Mouse (Mus musculus): Measurements from ENCODE around the gene Slc11a2. TPM values are rescaled to one million over a fixed set of nuclear protein-coding genes. Genes with fewer than 3 reads are reported as not detected.
A peak's percentile ranks its signal among the peaks of the same experiment; 100 is the strongest.

The Slc11a2 gene
- polyA plus RNA-seq, 1 experiment from 2014 or later: 14.9 TPM

DNA sequence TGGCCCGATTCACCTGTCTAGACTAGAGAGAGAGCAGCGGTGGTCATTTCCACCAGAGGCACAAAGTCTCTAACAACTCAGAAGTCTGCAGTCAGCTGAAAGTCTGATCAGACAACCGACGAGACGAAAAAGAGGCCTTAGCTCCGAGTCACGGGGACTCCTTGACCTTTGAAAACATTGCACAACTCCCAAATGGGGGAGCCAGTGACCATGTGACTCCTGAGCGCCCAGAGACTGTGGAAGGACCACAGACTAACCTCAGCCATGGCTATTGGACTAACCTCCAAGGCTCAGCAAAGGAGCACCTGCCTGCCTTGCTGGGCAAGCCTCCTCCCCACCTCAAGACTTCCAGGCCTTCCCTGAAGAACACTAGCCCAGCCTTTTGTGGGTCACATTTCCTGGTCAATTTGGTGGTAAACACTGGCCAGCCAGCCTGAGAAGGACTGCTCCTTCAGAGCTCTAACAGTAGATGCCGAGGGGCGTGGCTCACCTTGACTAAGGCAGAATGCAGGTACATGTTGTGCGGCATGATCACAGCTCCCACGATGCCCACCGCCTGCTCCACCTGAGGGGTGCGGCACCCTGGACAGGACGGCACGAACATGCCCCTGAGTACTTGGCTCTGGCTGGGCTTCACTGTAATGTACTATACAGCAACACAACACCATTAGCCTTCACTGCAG, 21.4 kb downstream of the Slc11a2 start:
- no peak overlapping the region for H3K4me2 ChIP-seq
- no peak overlapping the region for H3K9ac ChIP-seq (ENCODE audit: low read depth, low read length)
- H3K4me3 ChIP-seq (ENCODE audit: low read depth, low read length): no peak overlapping the region
- H3K36me3 ChIP-seq (ENCODE audit: control insufficient read depth, insufficient read depth, low read length): peaks cover 27% of the 10 kb centered on the region
- H3K4me1 ChIP-seq (ENCODE audit: control insufficient read depth, insufficient read depth, low read length): no peaks in the 10 kb centered on the region
- no peak for ATAC-seq (replicated peaks; ENCODE audit: insufficient number of reproducible peaks, low FRiP score, low TSS enrichment)
- H3K27me3 ChIP-seq (ENCODE audit: control insufficient read depth, insufficient read depth, low read length): no peaks in the 10 kb centered on the region
- 91% methylated on average over 16 of the region's 16 CpGs for WGBS (ENCODE audit: insufficient replicate concordance)
- no peak overlapping the region for H3K27ac ChIP-seq (ENCODE audit: low read depth, low read length)
- no peaks in the 10 kb centered on the region for H3K9me3 ChIP-seq (replicated peaks; ENCODE audit: control insufficient read depth, low read length)

DNA sequence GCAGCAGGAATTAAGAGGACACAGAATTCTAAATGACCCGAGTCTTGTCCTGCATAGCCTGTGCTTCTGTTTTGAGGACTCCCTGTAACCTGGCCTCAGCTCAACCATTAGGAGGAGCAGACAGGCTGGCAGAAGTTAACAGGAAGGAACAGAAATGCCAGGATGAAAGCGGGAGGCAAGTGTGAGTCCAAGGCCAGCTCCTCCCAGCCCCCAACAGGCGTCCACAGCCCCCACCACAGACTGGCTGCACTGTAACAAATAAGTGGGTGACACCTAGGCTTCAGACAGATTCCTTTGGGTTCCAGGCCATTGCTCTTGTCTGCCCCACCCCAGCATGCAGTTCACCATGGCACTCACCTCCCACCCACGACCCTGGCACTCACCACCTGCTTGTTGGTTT, 22.1 kb downstream of the Slc11a2 start:
- Histone ChIP-seq H3K4me3 (ENCODE audit: low read depth, low read length) (no peak overlapping the region), H3K36me3 (ENCODE audit: control insufficient read depth, insufficient read depth, low read length) (peaks cover 23% of the 10 kb centered on the region)

DNA sequence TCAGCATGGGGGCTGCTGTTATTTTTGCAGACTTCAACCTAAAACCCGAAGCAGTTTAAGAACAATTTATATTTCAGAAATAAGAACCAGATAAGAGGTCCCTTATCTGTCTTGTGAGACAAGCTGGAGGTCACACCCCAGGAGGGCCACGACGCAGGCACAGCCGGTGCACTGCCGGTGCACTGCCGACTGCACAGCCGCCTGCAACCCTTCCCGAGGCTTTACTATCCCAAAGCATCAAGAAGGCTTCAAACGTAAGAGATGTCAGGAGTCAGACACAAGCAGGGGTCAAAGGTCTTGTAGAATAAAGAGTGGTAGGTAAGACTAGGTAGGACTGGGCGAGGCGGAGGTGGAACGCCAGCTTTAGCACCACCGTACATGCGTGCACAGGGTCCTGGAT, 22.5 kb downstream of the Slc11a2 start:
- peaks cover 27% of the 10 kb centered on the region for H3K36me3 ChIP-seq (ENCODE audit: control insufficient read depth, insufficient read depth, low read length)
- no peaks in the 10 kb centered on the region for H3K4me1 ChIP-seq (ENCODE audit: control insufficient read depth, insufficient read depth, low read length)
- ATAC-seq (replicated peaks; ENCODE audit: insufficient number of reproducible peaks, low FRiP score, low TSS enrichment): no peak
- no peaks in the 10 kb centered on the region for H3K27me3 ChIP-seq (ENCODE audit: control insufficient read depth, insufficient read depth, low read length)
- H3K4me2 ChIP-seq: no peak overlapping the region
- no peaks in the 10 kb centered on the region for H3K9me3 ChIP-seq (replicated peaks; ENCODE audit: control insufficient read depth, low read length)
- WGBS (ENCODE audit: insufficient replicate concordance): 83% methylated on average over 14 of the region's 14 CpGs
- no peak overlapping the region for H3K4me3 ChIP-seq (ENCODE audit: low read depth, low read length)
- H3K9ac ChIP-seq (ENCODE audit: low read depth, low read length): no peak overlapping the region
- H3K27ac ChIP-seq (ENCODE audit: low read depth, low read length): no peak overlapping the region

More for the DNA sequence above, 22.1 kb downstream of the Slc11a2 start:
- Histone ChIP-seq H3K27me3 (ENCODE audit: control insufficient read depth, insufficient read depth, low read length) (no peaks in the 10 kb centered on the region), H3K27ac (ENCODE audit: low read depth, low read length) (no peak overlapping the region), H3K9me3 (replicated peaks; ENCODE audit: control insufficient read depth, low read length) (no peaks in the 10 kb centered on the region), H3K9ac (ENCODE audit: low read depth, low read length) (no peak overlapping the region), H3K4me1 (ENCODE audit: control insufficient read depth, insufficient read depth, low read length) (no peaks in the 10 kb centered on the region), H3K4me2 (no peak overlapping the region)
- ATAC-seq (replicated peaks; ENCODE audit: insufficient number of reproducible peaks, low FRiP score, low TSS enrichment): no peak
- WGBS (ENCODE audit: insufficient replicate concordance): 80% methylated on average over 4 of the region's 4 CpGs

GRCm38 (mm10) chr15:100401811-100402210, 23.1 kb downstream of the Slc11a2 start:
- no peak overlapping the region for H3K9ac ChIP-seq (ENCODE audit: low read depth, low read length)
- no peak overlapping the region for H3K4me3 ChIP-seq (ENCODE audit: low read depth, low read length)
- H3K4me2 ChIP-seq: no peak overlapping the region
- peaks cover 29% of the 10 kb centered on the region for H3K36me3 ChIP-seq (ENCODE audit: control insufficient read depth, insufficient read depth, low read length)
- no peaks in the 10 kb centered on the region for H3K27me3 ChIP-seq (ENCODE audit: control insufficient read depth, insufficient read depth, low read length)
- 89% methylated on average over 4 of the region's 4 CpGs for WGBS (ENCODE audit: insufficient replicate concordance)
- no peaks in the 10 kb centered on the region for H3K4me1 ChIP-seq (ENCODE audit: control insufficient read depth, insufficient read depth, low read length)
- no peak overlapping the region for H3K27ac ChIP-seq (ENCODE audit: low read depth, low read length)
- H3K9me3 ChIP-seq (replicated peaks; ENCODE audit: control insufficient read depth, low read length): no peaks in the 10 kb centered on the region
- no peak for ATAC-seq (replicated peaks; ENCODE audit: insufficient number of reproducible peaks, low FRiP score, low TSS enrichment)

DNA sequence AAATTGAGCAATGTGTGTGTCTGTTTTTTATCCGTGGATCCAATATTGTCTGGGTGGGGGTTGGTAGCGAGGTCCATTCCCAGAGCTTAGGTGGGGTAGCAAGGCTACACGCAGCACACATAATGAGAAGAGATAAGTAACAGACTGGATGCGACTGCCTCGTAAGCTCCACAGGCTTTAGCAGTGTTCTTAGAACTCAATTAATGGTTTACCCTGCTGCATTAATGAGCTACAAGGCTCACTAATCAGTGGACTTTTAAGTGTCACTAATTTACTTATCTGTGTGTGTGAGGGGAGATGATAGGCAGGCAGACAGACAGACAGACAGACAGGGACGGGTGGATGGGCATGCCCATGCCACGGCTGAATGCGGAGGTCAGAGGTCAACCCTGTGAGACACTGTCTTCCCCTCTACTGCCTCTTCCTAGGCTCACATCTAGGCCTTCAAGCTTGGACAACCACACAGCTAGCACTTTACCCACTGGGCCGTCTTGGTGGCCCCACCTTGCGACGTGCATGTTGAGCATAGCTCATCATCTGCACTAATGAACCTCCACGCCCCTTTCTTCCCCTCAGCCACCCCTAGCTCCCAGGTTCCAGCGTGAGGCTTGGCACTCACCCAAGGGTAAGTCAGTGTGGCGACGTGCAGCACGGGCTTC, 24.2 kb downstream of the Slc11a2 start:
- peaks cover 33% of the 10 kb centered on the region for H3K36me3 ChIP-seq (ENCODE audit: control insufficient read depth, insufficient read depth, low read length)

GRCm38 (mm10) chr15:100395561-100395960, 29.3 kb downstream of the Slc11a2 start:
- no peaks in the 10 kb centered on the region for H3K9me3 ChIP-seq (replicated peaks; ENCODE audit: control insufficient read depth, low read length)
- H3K4me3 ChIP-seq (ENCODE audit: low read depth, low read length): no peak overlapping the region
- H3K27ac ChIP-seq (ENCODE audit: low read depth, low read length): no peak overlapping the region
- H3K36me3 ChIP-seq (ENCODE audit: control insufficient read depth, insufficient read depth, low read length): peaks cover 22% of the 10 kb centered on the region
- 98% methylated on average over 3 of the region's 3 CpGs for WGBS (ENCODE audit: insufficient replicate concordance)
- no peaks in the 10 kb centered on the region for H3K27me3 ChIP-seq (ENCODE audit: control insufficient read depth, insufficient read depth, low read length)
- no peak overlapping the region for H3K9ac ChIP-seq (ENCODE audit: low read depth, low read length)
- H3K4me1 ChIP-seq (ENCODE audit: control insufficient read depth, insufficient read depth, low read length): peaks cover 6% of the 10 kb centered on the region; the same call in 1 of the 2 replicates
- no peak overlapping the region for H3K4me2 ChIP-seq
- no peak for ATAC-seq (replicated peaks; ENCODE audit: insufficient number of reproducible peaks, low FRiP score, low TSS enrichment)

More for the DNA sequence above, 24.2 kb downstream of the Slc11a2 start:
- no peaks in the 10 kb centered on the region for H3K9me3 ChIP-seq (replicated peaks; ENCODE audit: control insufficient read depth, low read length)
- H3K27ac ChIP-seq (ENCODE audit: low read depth, low read length): no peak overlapping the region
- WGBS (ENCODE audit: insufficient replicate concordance): 89% methylated on average over 16 of the region's 16 CpGs
- no peak overlapping the region for H3K4me3 ChIP-seq (ENCODE audit: low read depth, low read length)
- H3K9ac ChIP-seq (ENCODE audit: low read depth, low read length): no peak overlapping the region
- no peak for ATAC-seq (replicated peaks; ENCODE audit: insufficient number of reproducible peaks, low FRiP score, low TSS enrichment)
- no peak overlapping the region for H3K4me2 ChIP-seq
- no peaks in the 10 kb centered on the region for H3K4me1 ChIP-seq (ENCODE audit: control insufficient read depth, insufficient read depth, low read length)
- no peaks in the 10 kb centered on the region for H3K27me3 ChIP-seq (ENCODE audit: control insufficient read depth, insufficient read depth, low read length)

- H3K4me1 ChIP-seq (ENCODE audit: control insufficient read depth, insufficient read depth, low read length): peaks cover 16% of the 10 kb centered on the region; the same call in 1 of the 2 replicates
- no peak overlapping the region for H3K27ac ChIP-seq (ENCODE audit: low read depth, low read length)
- WGBS (ENCODE audit: insufficient replicate concordance): 73% methylated on average over 11 of the region's 11 CpGs
Measured at GRCm38 (mm10) chr15:100393016-100393415, 31.9 kb downstream of the Slc11a2 start.

GRCm38 (mm10) chr15:100391599-100391998, 33.3 kb downstream of the Slc11a2 start:
- Histone ChIP-seq H3K27ac (ENCODE audit: low read depth, low read length) (peak overlapping the region; percentile 50), H3K4me1 (ENCODE audit: control insufficient read depth, insufficient read depth, low read length) (peaks cover 16% of the 10 kb centered on the region; the same call in 1 of the 2 replicates), H3K9ac (ENCODE audit: low read depth, low read length) (no peak overlapping the region), H3K9me3 (replicated peaks; ENCODE audit: control insufficient read depth, low read length) (no peaks in the 10 kb centered on the region), H3K36me3 (ENCODE audit: control insufficient read depth, insufficient read depth, low read length) (peaks cover 4% of the 10 kb centered on the region; the same call in 1 of the 2 replicates), H3K4me3 (ENCODE audit: low read depth, low read length) (no peak overlapping the region), H3K27me3 (ENCODE audit: control insufficient read depth, insufficient read depth, low read length) (no peaks in the 10 kb centered on the region), H3K4me2 (no peak overlapping the region)
- no peak; the same call in 1 of the 2 replicates for ATAC-seq (replicated peaks; ENCODE audit: insufficient number of reproducible peaks, low FRiP score, low TSS enrichment)
- 71% methylated on average over 7 of the region's 7 CpGs for WGBS (ENCODE audit: insufficient replicate concordance)

More at GRCm38 (mm10) chr15:100393016-100393415, 31.9 kb downstream of the Slc11a2 start:
- no peak overlapping the region for H3K9ac ChIP-seq (ENCODE audit: low read depth, low read length)
- H3K4me3 ChIP-seq (ENCODE audit: low read depth, low read length): no peak overlapping the region
- H3K27me3 ChIP-seq (ENCODE audit: control insufficient read depth, insufficient read depth, low read length): no peaks in the 10 kb centered on the region
- H3K4me2 ChIP-seq: no peak overlapping the region
- no peaks in the 10 kb centered on the region for H3K9me3 ChIP-seq (replicated peaks; ENCODE audit: control insufficient read depth, low read length)
- ATAC-seq (replicated peaks; ENCODE audit: insufficient number of reproducible peaks, low FRiP score, low TSS enrichment): no peak
- peaks cover 12% of the 10 kb centered on the region for H3K36me3 ChIP-seq (ENCODE audit: control insufficient read depth, insufficient read depth, low read length)

Data from heart, embryonic 11.5 days (tissue).